Mouse (Mus musculus) lung, embryonic 15.5 days (tissue): ENCODE data around the gene Ctdspl2. TPM values are rescaled to one million over a fixed set of nuclear protein-coding genes. Genes with fewer than 3 reads are reported as not detected.
A peak's percentile ranks its signal among the peaks of the same experiment; 100 is the strongest.
"Not testable (repeated sequence)": the region's sequence is repeated elsewhere in the genome, so short reads cannot be mapped to it uniquely, and the experiment has no call there.

ENCODE experiments used
- ATAC-seq: fragments of 200-750 bp; cut with Nextera tagmentation; 2 replicates; pipeline ENCODE4 v1.8.0; 2017; ENCODE audit warnings: moderate number of reproducible peaks, borderline replicate concordance; ENCODE audit not compliant: low FRiP score, low TSS enrichment; ENCODE audit errors: extremely low read depth
- H3K27ac ChIP-seq: fragments of 300-500 bp; sonication (generic); 2 replicates; pipeline ENCODE4 v1.5.1; 2015; ENCODE audit warnings: moderate library complexity, mild to moderate bottlenecking, inconsistent platforms
- H3K27me3 ChIP-seq: fragments of 300-500 bp; sonication (generic); 2 replicates; pipeline ENCODE4 v1.6.1; 2015; ENCODE audit warnings: inconsistent platforms
- H3K36me3 ChIP-seq: fragments of 300-500 bp; sonication (generic); 2 replicates; pipeline ENCODE4 v1.6.1; 2015; ENCODE audit warnings: inconsistent platforms
- H3K4me1 ChIP-seq: fragments of 300-500 bp; sonication (generic); 2 replicates; pipeline ENCODE4 v1.6.1; 2015; ENCODE audit warnings: inconsistent platforms
- H3K4me2 ChIP-seq: fragments of 300-500 bp; sonication (generic); 2 replicates; pipeline ENCODE4 v1.6.1; 2015; ENCODE audit warnings: inconsistent platforms, mild to moderate bottlenecking, moderate library complexity
- H3K4me3 ChIP-seq: fragments of 300-500 bp; sonication (generic); 2 replicates; pipeline ENCODE4 v1.5.1; 2015; ENCODE audit warnings: mild to moderate bottlenecking, inconsistent platforms
- H3K9ac ChIP-seq: fragments of 300-500 bp; sonication (generic); 2 replicates; pipeline ENCODE4 v1.6.1; 2015; ENCODE audit warnings: inconsistent platforms
- H3K9me3 ChIP-seq: fragments of 300-500 bp; sonication (generic); 2 replicates; pipeline ENCODE4 v1.6.1; 2016; ENCODE audit warnings: inconsistent platforms
- WGBS: fragments of 180-500 bp; shearing (Covaris S2); methylation state at CpG from one replicate; pipeline ENCODE4 v1.1.7; 2015; 5-methylcytosine and 5-hydroxymethylcytosine counted together
- polyA plus RNA-seq: library from polyadenylated mRNA; unstranded; fragments of >200 nt; fragmentation: Nextera tagmentation; extraction: Ambion mirVana; gene quantifications from 2 replicates; pipeline ENCODE4 v1.2.1, GENCODE M21; 2015

Ctdspl2 gene
- polyA plus RNA-seq, 1 experiment from 2014 or later, result 53.1 TPM

- Histone ChIP-seq H3K9me3 (no peaks in the 10 kb centered on the region), H3K4me2 (no peak overlapping the region), H3K27me3 (no peaks in the 10 kb centered on the region), H3K27ac (no peak overlapping the region), H3K4me1 (no peaks in the 10 kb centered on the region), H3K4me3 (no peak overlapping the region), H3K36me3 (peaks cover 8% of the 10 kb centered on the region; the same call in 1 of the 2 replicates), H3K9ac (no peak overlapping the region)
- ATAC-seq, result no peak; the same call in 1 of the 2 replicates
- 41% methylated on average over 1 of the region's 1 CpGs for WGBS
Measured at GRCm38 (mm10) chr2:122018705-122019104, 62.9 kb downstream of the Ctdspl2 start.

GRCm38 (mm10) chr2:122022284-122022683, 66.5 kb downstream of the Ctdspl2 start:
- Histone ChIP-seq H3K4me2 (no peak overlapping the region), H3K4me1 (0 out of 2 replicates have a peak, but pooled peaks cover 2% of the 10 kb centered on the region), H3K9ac (no peak overlapping the region), H3K36me3 (no peaks in the 10 kb centered on the region), H3K27me3 (no peaks in the 10 kb centered on the region), H3K27ac (no peak overlapping the region), H3K9me3 (no peaks in the 10 kb centered on the region), H3K4me3 (no peak overlapping the region)
- no peak for ATAC-seq
- WGBS, result 75% methylated on average over 2 of the region's 2 CpGs

DNA sequence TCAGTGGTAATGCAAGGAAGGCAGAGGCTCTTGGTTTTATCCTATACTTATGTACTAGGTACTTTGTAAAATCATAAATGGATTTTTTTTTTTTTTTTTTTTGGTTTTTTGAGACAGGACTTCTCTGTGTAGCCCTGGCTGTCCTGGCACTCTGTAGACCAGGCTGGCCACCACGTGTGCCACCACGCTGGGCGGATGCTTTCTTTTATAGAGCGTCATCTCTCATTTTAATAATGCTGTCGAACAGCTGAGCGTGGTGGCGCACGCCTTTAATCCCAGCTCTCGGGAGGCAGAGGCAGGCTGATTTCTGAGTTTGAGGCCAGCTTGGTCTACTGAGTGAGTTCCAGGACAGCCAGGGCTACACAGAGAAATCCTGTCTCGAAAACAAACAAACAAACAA, 71.3 kb downstream of the Ctdspl2 start:
- 91% methylated on average over 10 of the region's 10 CpGs for WGBS
- H3K9me3 ChIP-seq, H3K9ac ChIP-seq, H3K36me3 ChIP-seq, H3K27me3 ChIP-seq, H3K27ac ChIP-seq, ATAC-seq: not testable (repeated sequence)
- Histone ChIP-seq H3K4me1 (peaks cover 17% of the 10 kb centered on the region; the same call in 1 of the 2 replicates), H3K4me2 (peak overlapping the region; percentile 63), H3K4me3 (peak overlapping the region; percentile 85; the same call in 1 of the 2 replicates)

- Histone ChIP-seq H3K9me3 (no peaks in the 10 kb centered on the region), H3K4me1 (peaks cover 17% of the 10 kb centered on the region; the same call in 1 of the 2 replicates), H3K27ac (peak within 1 kb of the TSS; percentile 91), H3K27me3 (no peaks in the 10 kb centered on the region), H3K9ac (peak within 1 kb of the TSS; percentile 90), H3K4me2 (peak within 1 kb of the TSS; percentile 63), H3K4me3 (peak within 1 kb of the TSS; percentile 85), H3K36me3 (0 out of 2 replicates have a peak, but pooled peaks cover 3% of the 10 kb centered on the region)
- ATAC-seq, result peak; percentile 100
- WGBS, result under 1% methylated on average over 65 of the region's 67 CpGs
Measured at GRCm38 (mm10) chr2:122027862-122028755, 72.3 kb downstream of the Ctdspl2 start, which contains the start of gene Eif3j1. Gene Eif3j1 (plus strand): TSS chr2:122028546.

- Histone ChIP-seq H3K27me3 (no peaks in the 10 kb centered on the region), H3K9ac (peak overlapping the region; percentile 90), H3K4me1 (peaks cover 17% of the 10 kb centered on the region; the same call in 1 of the 2 replicates), H3K36me3 (peaks cover 8% of the 10 kb centered on the region), H3K4me2 (peak overlapping the region; percentile 63), H3K4me3 (peak overlapping the region; percentile 85), H3K27ac (peak overlapping the region; percentile 82), H3K9me3 (no peaks in the 10 kb centered on the region)
- WGBS, result under 1% methylated on average over 71 of the region's 71 CpGs
- peak; percentile 58; the same call in 1 of the 2 replicates for ATAC-seq
Measured at GRCm38 (mm10) chr2:122028756-122029700, 73.2 kb downstream of the Ctdspl2 start.

DNA sequence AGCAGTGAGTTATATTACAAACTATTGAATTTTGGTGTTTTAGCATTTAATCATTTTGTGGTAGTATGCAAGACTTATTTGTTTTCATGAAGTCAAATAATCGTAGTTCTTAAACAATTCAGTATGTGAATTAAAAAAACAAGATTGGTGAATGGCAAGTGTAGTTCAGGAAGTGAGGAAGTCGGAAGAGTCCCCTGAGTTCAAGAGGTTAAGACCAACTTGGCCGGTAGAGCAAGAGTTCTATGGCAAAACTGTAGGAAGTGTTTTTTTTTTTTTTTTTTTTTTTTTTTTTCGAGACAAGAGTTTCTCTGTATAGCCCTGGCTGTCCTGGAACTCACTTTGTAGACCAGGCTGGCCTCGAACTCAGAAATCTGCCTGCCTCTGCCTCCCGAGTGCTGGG, 76.2 kb downstream of the Ctdspl2 start:
- no peak for ATAC-seq
- H3K4me3 ChIP-seq, result no peak overlapping the region
- peaks cover 8% of the 10 kb centered on the region for H3K36me3 ChIP-seq
- H3K9ac ChIP-seq, result no peak overlapping the region
- H3K27me3 ChIP-seq, result no peaks in the 10 kb centered on the region
- H3K4me2 ChIP-seq, result no peak overlapping the region
- H3K27ac ChIP-seq, result no peak overlapping the region
- H3K9me3 ChIP-seq, result no peaks in the 10 kb centered on the region
- WGBS, result 70% methylated on average over 6 of the region's 6 CpGs
- H3K4me1 ChIP-seq, result peaks cover 17% of the 10 kb centered on the region; the same call in 1 of the 2 replicates

DNA sequence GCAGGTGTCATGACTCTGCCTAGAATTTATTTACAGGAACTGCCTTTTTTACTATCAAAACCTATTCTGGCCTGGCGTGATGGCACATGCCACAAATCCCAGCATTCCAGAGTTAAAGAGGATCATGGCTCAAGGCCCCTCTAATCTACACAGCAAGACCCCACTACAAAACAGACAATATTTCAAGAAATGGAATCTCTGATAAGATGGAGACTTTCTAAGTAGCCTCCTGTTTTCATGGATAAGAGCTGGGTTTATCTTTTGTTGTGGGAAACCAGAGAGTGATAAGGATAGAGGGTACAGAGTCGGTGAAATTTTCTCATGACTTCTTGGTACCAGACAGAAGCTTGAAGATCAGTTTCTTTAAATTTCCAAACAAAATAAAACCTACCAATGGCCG, 80.3 kb downstream of the Ctdspl2 start:
- H3K4me2 ChIP-seq, result no peak overlapping the region
- no peaks in the 10 kb centered on the region for H3K9me3 ChIP-seq
- H3K27ac ChIP-seq, result no peak overlapping the region
- WGBS, result 90% methylated on average over 3 of the region's 3 CpGs
- no peaks in the 10 kb centered on the region for H3K4me1 ChIP-seq
- no peaks in the 10 kb centered on the region for H3K27me3 ChIP-seq
- no peak overlapping the region for H3K4me3 ChIP-seq
- no peak overlapping the region for H3K9ac ChIP-seq
- peaks cover 13% of the 10 kb centered on the region for H3K36me3 ChIP-seq
- no peak for ATAC-seq

DNA sequence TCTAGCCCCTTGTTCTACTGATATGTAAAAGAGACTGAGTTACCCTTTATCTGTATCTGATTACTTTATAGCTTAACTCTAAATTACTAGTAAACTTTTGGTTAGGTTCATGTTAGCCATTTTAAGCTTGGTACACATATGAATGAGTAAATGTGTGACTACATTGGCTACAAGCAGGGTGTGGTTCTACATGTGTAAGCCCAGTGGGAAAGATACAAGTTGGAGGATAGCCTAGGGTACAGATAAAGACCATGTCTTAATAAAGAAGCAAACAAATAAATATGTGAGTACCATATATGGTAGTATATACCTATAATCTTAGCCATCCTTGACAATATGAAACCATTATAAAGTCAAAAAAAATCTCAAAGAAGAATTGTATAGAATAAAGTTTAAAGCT, 88.1 kb downstream of the Ctdspl2 start:
- Histone ChIP-seq H3K9me3 (no peaks in the 10 kb centered on the region), H3K4me3 (no peak overlapping the region), H3K4me1 (no peaks in the 10 kb centered on the region), H3K36me3 (peaks cover 43% of the 10 kb centered on the region), H3K4me2 (no peak overlapping the region), H3K27me3 (no peaks in the 10 kb centered on the region), H3K9ac (no peak overlapping the region), H3K27ac (no peak overlapping the region)
- ATAC-seq, result no peak

- ATAC-seq, result no peak
- 87% methylated on average over 11 of the region's 11 CpGs for WGBS
- no peaks in the 10 kb centered on the region for H3K27me3 ChIP-seq
Measured at GRCm38 (mm10) chr2:122059365-122060115, 103.7 kb downstream of the Ctdspl2 start.

More at GRCm38 (mm10) chr2:122059365-122060115, 103.7 kb downstream of the Ctdspl2 start:
- H3K9ac ChIP-seq, result no peak overlapping the region
- no peaks in the 10 kb centered on the region for H3K4me1 ChIP-seq
- peaks cover 46% of the 10 kb centered on the region for H3K36me3 ChIP-seq
- no peak overlapping the region for H3K4me3 ChIP-seq
- H3K4me2 ChIP-seq, result no peak overlapping the region
- no peaks in the 10 kb centered on the region for H3K9me3 ChIP-seq
- H3K27ac ChIP-seq, result no peak overlapping the region
